20 mouse cellular contexts compared by ENCODE assay signal in the genomic region with DNA sequence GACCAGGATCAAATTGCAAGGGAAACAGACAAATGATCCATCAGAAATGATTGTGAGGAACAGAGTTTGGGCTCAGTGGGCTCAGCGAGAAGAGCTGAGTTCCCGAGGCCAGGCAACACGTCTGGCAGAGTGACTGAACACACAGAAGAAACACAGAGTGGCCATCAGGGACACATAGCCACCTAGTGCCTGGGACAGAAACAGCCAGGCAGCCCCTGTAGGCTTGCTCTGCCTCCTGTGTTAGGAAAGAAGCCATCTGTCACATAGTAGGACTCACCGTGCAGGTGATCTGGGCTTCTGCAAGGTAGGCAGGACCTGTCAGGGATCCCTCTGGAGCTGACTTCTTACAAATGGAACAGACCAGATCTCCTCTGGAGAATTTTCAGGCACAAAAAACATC.
A peak's percentile ranks its signal among the peaks of the same experiment; 100 is the strongest.
DNase-seq lines count a peak whose midpoint lies in the region; ATAC-seq and TF ChIP-seq lines count a peak whose summit lies in the region.
"Had no signal": no experiment of that assay in that cellular context is flagged by ENCODE, and none has a peak within 500 bp of the region (broad histone marks: within the 10 kb centered on the region; RNA-seq: fewer than 3 reads in every experiment).

No protein-coding gene starts in this region.

- no peak for TF ChIP-seq POLR2A in lung, adult 2 months (IDR thresholded peaks at IDR 0.05; ENCODE audit: borderline replicate concordance, extremely low read depth, low read depth, low read length)

- H3K9me3 ChIP-seq in heart, postnatal 0 days (replicated peaks; ENCODE audit: control insufficient read depth, low read length), result no peaks in the 10 kb centered on the region
- H3K9me3 ChIP-seq in lung, embryonic 14.5 days (ENCODE audit: low read depth, low read length), result no peaks in the 10 kb centered on the region
- no peaks in the 10 kb centered on the region for H3K9me3 ChIP-seq in stomach, postnatal 0 days (ENCODE audit: control insufficient read depth, low read length)
- H3K9me3 ChIP-seq: heart, embryonic 15.5 days; hindbrain, embryonic 15.5 days had no signal

- no peak for TF ChIP-seq EP300 in heart, postnatal 0 days (IDR thresholded peaks at IDR 0.05; ENCODE audit: low read depth)
- no peak for TF ChIP-seq EP300 in stomach, postnatal 0 days (optimal IDR thresholded peaks at IDR 0.05)

- ATAC-seq in heart, postnatal 0 days (ENCODE audit: insufficient read depth, low read depth), result peak; percentile 57
- ATAC-seq in lung, embryonic 14.5 days (ENCODE audit: insufficient read depth), result no peak
- ATAC-seq in stomach, postnatal 0 days (ENCODE audit: low FRiP score, low TSS enrichment), result no peak
- ATAC-seq: Patski had no signal

- no peaks in the 10 kb centered on the region for H3K27me3 ChIP-seq in heart, postnatal 0 days (ENCODE audit: control insufficient read depth, insufficient read depth, low read length)
- peaks cover 8% of the 10 kb centered on the region for H3K27me3 ChIP-seq in lung, embryonic 14.5 days (ENCODE audit: insufficient read depth, low read length)
- no peaks in the 10 kb centered on the region for H3K27me3 ChIP-seq in stomach, postnatal 0 days (ENCODE audit: control insufficient read depth, insufficient read depth, low read length)
- H3K27me3 ChIP-seq: heart, embryonic 15.5 days; hindbrain, embryonic 15.5 days had no signal

- peak; percentile 22; the same call in 1 of the 2 replicates for TF ChIP-seq CTCF in heart, postnatal 0 days (IDR thresholded peaks at IDR 0.05; ENCODE audit: low read depth)
- TF ChIP-seq CTCF in lung, embryonic 14.5 days (IDR thresholded peaks at IDR 0.05; ENCODE audit: low read depth), result peak; percentile 19; the same call in 1 of the 2 replicates
- TF ChIP-seq CTCF in lung, adult 2 months (IDR thresholded peaks at IDR 0.05; ENCODE audit: insufficient read depth, low read length), result no peak
- TF ChIP-seq CTCF in stomach, postnatal 0 days (IDR thresholded peaks at IDR 0.05; ENCODE audit: low read depth), result peak; percentile 14; the same call in 1 of the 2 replicates

- H3K36me3 ChIP-seq in heart, postnatal 0 days (replicated peaks; ENCODE audit: control insufficient read depth, insufficient read depth, low read length), result no peaks in the 10 kb centered on the region
- H3K36me3 ChIP-seq in lung, embryonic 14.5 days (ENCODE audit: insufficient read depth), result no peaks in the 10 kb centered on the region
- no peaks in the 10 kb centered on the region for H3K36me3 ChIP-seq in stomach, postnatal 0 days (ENCODE audit: control insufficient read depth, insufficient read depth, low read length)
- H3K36me3 ChIP-seq: heart, embryonic 15.5 days; hindbrain, embryonic 15.5 days had no signal

- H3K4me1 ChIP-seq in heart, postnatal 0 days (ENCODE audit: control insufficient read depth, insufficient read depth), result peaks cover 9% of the 10 kb centered on the region; the same call in 1 of the 2 replicates
- no peaks in the 10 kb centered on the region for H3K4me1 ChIP-seq in lung, embryonic 14.5 days (ENCODE audit: insufficient read depth)
- no peaks in the 10 kb centered on the region for H3K4me1 ChIP-seq in lung, adult 2 months (ENCODE audit: control insufficient read depth, insufficient read depth, low read length)
- H3K4me1 ChIP-seq in stomach, postnatal 0 days (replicated peaks; ENCODE audit: control insufficient read depth, insufficient read depth), result no peaks in the 10 kb centered on the region

- peak; percentile 30 for DNase-seq in embryo, embryonic 10 days (ENCODE audit: low spot score)
- DNase-seq in embryo, embryonic 10.5 days (ENCODE audit: low spot score), result no peak
- peak; percentile 31 for DNase-seq in heart, postnatal 0 days (ENCODE audit: low spot score)
- no peak for DNase-seq in heart, adult 9 months (ENCODE audit: low spot score in 2 of 2)
- DNase-seq in lung, embryonic 14.5 days, result no peak
- DNase-seq in lung, adult 2 months, result no peak
- DNase-seq in stomach, postnatal 0 days (ENCODE audit: low spot score), result peak; percentile 13
- DNase-seq in adrenal gland, postnatal 14 days, result no peak
- DNase-seq: adrenal gland, postnatal 36 days; gastrocnemius, postnatal 10 days; kidney, adult 8-10 months; kidney, postnatal 4 days; layer of hippocampus, postnatal 36 days; lung, postnatal 10 days; right cerebral cortex, adult 18-20 months; thymus, adult 18-20 months had no signal

- H3K27ac ChIP-seq in heart, postnatal 0 days (ENCODE audit: low read depth), result no peak overlapping the region
- no peak overlapping the region for H3K27ac ChIP-seq in lung, embryonic 14.5 days (ENCODE audit: low read depth)
- no peak overlapping the region for H3K27ac ChIP-seq in stomach, postnatal 0 days (replicated peaks)
- H3K27ac ChIP-seq: hindbrain, embryonic 15.5 days had no signal

- H3K9ac ChIP-seq in heart, postnatal 0 days (replicated peaks; ENCODE audit: low read depth, low read length), result no peak overlapping the region
- H3K9ac ChIP-seq in lung, embryonic 14.5 days, result no peak overlapping the region
- no peak overlapping the region for H3K9ac ChIP-seq in stomach, postnatal 0 days (ENCODE audit: low read length)
- H3K9ac ChIP-seq: heart, embryonic 15.5 days; hindbrain, embryonic 15.5 days had no signal

- H3K4me2 ChIP-seq in heart, postnatal 0 days (ENCODE audit: low read depth, low read length), result no peak overlapping the region
- no peak overlapping the region for H3K4me2 ChIP-seq in lung, embryonic 14.5 days
- no peak overlapping the region for H3K4me2 ChIP-seq in stomach, postnatal 0 days (replicated peaks; ENCODE audit: low read depth)
- H3K4me2 ChIP-seq: heart, embryonic 15.5 days; hindbrain, embryonic 15.5 days; liver, embryonic 11.5 days had no signal

- 44% methylated on average over 4 of the region's 4 CpGs for WGBS in heart, postnatal 0 days
- WGBS in lung, embryonic 14.5 days, result 39% methylated on average over 4 of the region's 4 CpGs
- 54% methylated on average over 4 of the region's 4 CpGs for WGBS in lung, adult 2 months
- WGBS in stomach, postnatal 0 days, result 50% methylated on average over 4 of the region's 4 CpGs

- no peak overlapping the region for H3K4me3 ChIP-seq in heart, postnatal 0 days (ENCODE audit: low read depth, low read length)
- no peak overlapping the region for H3K4me3 ChIP-seq in lung, embryonic 14.5 days (ENCODE audit: low read depth, low read length)
- H3K4me3 ChIP-seq in lung, adult 2 months (replicated peaks; ENCODE audit: extremely low read depth, low read depth, low read length), result no peak overlapping the region
- no peak overlapping the region for H3K4me3 ChIP-seq in stomach, postnatal 0 days (ENCODE audit: low read depth, low read length)
- H3K4me3 ChIP-seq: heart, embryonic 15.5 days; hindbrain, embryonic 15.5 days had no signal

Comparison
In these comparisons a context has a peak if more than half of its experiments do, and no peak if none do; other contexts are left out.
1. DNase-seq: peak in embryo, embryonic 10 days (single experiment), heart, postnatal 0 days (single experiment) and stomach, postnatal 0 days (single experiment); none in embryo, embryonic 10.5 days (single experiment), heart, adult 9 months (0 of 2), lung, embryonic 14.5 days (single experiment), lung, adult 2 months (single experiment) and adrenal gland, postnatal 14 days (single experiment).